Mouse (Mus musculus): ENCODE results near the gene Lbp. TPM values are rescaled to one million over a fixed set of nuclear protein-coding genes. Genes with fewer than 3 reads are reported as not detected.
A peak's percentile ranks its signal among the peaks of the same experiment; 100 is the strongest.

Lbp gene
- total RNA-seq, 2 experiments from 2014 or later, result 23.0 to 36.4 TPM

DNA sequence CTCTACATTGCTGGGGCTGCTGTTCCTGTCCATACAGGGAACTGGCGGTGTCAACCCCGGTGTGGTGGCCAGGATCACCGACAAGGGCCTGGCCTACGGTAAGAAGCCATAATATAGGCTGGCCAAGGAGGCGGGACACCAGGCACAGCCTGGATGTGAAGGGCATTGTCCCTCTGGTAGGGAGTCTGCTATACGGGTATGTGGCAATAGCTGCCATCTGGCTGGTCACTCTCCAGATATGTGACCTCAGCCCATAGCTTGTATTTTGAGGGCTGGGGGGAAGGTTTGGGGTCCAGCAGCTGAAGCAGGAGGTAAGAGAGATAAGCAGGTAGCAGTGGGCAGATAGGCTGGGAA is 380 bp downstream of the Lbp start:
- DNase-seq (ENCODE audit: low spot score in 2 of 2), result no peak

DNA sequence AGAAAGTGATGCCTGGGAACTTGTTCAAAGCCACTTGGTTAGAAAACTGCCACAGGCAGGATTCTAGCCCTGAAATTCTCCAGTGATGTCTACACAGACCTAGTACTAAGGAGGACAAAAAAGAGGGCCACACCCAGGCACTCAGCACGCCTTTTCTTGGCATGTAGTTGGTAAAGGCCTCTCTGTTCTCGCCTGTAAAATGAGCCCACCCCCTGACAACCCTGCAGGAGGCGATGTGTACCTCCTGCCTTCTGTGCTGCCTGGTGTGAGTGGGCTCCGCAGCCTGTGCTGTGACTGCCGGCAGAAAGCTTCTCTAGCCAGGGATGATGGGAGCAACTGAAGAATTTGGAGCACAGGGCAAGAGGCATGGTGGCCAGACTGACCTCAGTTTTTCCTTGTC is 2.0 kb downstream of the Lbp start:
- no peak for DNase-seq (ENCODE audit: low spot score in 2 of 2)

DNA sequence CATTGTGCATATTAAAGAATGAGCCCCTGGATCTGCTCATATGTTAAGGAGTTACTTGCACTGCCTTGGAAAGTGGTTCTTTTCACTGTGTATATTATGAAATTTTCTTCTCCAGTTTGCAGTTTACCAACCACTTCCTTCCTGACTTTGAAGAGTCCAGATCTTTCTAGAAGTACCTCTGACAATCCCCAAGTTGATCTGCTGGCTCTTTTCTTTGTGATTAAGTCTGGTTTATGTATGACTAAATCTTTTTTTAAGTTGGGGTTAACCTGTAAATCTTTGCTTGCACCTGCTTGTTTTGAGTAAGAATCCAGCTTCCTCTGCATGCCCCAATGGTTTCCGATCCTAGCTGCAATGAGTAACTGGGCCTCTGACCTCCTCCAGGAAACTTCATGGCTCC is 6.8 kb downstream of the Lbp start:
- no peak for DNase-seq (ENCODE audit: low spot score in 2 of 2)

DNA sequence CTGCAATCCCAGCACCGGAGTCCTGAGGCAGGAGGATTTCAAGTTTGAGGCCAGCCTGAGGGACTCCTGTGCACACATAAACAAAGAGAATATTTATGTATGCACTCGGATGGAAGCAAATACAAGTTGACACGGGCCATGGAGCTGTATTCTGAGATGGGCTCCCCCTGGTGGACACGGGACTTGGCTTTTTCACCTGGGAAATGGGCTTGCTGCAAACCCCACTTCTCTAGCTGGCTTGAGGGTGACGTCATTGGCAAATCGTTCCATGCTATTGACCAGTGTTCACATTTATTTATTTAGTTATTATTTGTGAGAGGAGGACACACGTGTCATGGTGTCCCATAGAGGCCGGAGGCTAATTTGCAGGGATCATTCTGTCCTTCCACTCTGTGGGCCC is 10.1 kb downstream of the Lbp start:
- no peak for DNase-seq (ENCODE audit: low spot score in 2 of 2)

DNA sequence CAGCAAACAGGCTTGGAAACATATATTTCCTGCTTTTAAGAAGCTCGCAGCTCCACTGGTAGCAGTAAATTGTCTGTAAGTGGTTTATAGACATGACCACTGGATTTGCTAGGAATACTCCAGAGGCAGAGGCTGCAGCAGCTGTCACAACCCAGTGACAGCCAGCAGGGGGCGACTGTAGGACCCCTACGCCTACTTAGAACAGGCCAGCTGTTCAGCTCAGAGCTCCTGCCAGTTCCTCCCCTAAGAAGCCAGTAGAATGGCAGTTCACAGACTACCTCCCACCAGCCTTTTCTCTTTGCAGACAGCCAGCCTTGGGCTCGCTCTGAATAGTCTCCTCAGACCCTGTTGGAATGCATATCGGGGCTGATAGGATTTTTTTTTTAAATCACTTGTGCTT is 10.7 kb downstream of the Lbp start:
- peak in 1 of 2 experiments; percentile 11 for DNase-seq (ENCODE audit: low spot score in 2 of 2)

DNA sequence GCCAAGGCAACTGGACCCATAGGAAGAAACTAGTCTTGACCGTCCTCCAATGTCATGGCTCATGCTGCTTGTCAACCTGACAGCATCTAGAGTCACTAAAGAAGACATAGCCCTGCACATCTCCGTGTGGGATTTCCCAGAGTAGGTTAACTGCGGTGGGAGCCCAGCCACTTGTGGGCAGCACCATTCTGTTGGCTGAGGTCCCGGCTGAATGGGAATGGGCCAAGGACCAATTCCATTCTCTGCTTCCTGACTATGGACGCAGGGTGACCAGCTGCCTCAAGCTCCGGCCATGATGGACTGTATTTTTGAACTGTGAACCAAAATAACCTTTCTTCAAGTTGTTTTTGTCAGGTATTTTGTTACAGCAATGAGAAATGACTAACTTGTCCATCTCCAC is 15.3 kb downstream of the Lbp start:
- DNase-seq (ENCODE audit: low spot score in 2 of 2), result no peak

DNA sequence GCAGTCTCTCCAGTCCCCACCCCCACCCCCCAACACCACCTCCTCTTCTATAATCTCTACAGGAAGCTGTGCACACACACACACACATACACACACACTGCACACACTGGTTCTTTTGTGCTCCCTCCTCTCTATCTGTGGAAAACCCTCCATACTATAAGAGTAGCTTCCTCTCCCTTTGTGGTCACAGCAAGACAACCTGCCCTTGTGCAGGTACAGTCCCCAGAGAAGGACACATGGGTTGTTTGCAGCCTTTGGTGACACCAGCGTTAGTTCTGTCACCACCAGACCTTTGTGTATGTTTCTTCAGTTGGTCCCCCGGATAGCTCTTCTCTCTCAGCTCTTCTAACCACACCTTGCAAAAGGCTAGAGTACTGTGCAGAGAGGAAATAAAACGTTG is 16.6 kb downstream of the Lbp start:
- DNase-seq (ENCODE audit: low spot score in 2 of 2), result no peak

DNA sequence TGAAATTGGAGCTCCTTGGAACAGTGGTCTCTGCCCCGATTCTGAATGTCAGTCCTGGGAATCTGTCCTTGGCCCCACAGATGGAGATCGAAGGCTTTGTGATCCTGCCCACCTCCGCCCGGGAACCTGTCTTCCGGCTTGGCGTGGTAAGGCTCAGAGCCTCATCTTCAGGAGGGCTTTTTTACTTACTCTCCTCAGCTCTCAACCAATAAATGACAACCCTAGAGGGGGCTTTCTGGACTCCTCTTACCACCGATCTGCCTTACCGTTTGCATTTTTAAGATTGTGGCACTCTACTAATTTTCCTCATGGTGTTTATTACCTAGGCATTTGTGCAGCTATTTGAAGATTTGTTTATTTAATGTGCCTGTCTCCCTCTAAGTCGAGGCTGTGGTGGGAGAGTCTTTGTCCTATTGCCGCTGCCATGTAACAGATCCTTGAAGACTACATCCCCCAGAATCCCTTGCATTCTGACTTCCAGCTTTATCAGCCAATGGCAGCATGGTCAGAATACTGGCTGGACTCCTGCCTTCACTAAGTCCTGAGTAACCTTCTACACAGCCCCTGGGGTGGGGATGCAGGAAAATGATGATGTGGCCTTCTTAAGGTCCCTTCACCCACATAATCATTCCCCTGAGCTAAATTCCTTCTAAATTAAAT is 18.4 kb downstream of the Lbp start:
- no peak for DNase-seq (ENCODE audit: low spot score in 2 of 2)

DNA sequence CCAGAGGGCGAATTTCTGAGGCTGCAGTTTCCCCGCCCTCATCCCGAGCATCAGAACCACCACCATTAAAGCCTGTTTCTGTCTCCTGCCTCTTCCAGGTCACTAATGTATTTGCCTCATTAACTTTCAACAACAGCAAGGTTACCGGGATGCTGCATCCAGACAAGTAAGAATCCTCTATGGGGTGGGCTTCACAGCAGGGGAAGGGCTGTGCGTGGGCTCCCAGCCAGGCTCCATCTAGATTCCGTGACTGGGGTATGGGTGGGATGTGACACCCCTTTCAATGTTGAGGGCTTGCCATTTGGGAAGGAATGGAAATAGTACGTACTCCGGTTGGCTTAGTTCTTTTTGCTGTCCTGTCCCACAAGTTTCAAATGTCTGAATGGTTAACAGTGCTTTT is 19.3 kb downstream of the Lbp start:
- no peak for DNase-seq (ENCODE audit: low spot score in 2 of 2)

DNA sequence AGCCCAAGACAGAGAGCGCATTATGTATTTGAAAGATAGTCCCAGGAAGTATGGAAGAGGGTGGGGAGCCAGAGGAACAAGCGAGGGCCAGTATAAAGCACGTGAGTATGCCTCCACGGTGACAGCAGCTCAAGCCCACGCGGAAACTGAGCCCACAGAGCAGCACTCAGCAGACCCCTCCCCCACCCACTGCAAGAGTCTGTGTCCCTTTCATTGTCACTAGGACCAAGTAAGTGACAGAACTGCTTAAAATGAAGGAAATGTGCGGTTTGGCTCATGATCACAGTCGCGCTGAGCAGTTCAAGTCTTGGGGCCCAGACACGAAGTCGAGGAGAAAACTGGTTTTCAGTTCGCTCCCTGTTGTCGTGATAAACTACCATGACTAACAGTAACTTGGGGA is 28.1 kb downstream of the Lbp start:
- DNase-seq (ENCODE audit: low spot score in 2 of 2), result no peak

DNA sequence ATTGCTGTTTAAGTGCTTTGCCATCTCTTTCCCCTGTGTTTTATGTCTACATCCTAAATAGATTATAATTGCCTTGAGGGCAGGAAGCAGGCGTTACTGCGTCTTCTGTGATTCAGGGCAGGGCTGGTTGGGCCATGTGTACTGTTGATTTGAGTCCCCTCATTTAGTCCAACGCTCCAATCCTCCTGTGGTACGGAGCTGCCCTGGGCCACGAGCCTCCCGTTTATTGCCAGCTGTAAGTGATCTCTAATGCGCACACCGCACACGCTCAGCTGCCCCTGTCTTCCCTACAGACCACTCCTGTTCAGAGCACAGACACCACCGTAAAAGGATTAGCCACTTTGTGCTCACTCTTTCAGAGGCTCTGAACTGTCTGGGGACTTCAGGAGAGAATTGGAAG is 31.4 kb downstream of the Lbp start:
- no peak for DNase-seq (ENCODE audit: low spot score in 2 of 2)

DNA sequence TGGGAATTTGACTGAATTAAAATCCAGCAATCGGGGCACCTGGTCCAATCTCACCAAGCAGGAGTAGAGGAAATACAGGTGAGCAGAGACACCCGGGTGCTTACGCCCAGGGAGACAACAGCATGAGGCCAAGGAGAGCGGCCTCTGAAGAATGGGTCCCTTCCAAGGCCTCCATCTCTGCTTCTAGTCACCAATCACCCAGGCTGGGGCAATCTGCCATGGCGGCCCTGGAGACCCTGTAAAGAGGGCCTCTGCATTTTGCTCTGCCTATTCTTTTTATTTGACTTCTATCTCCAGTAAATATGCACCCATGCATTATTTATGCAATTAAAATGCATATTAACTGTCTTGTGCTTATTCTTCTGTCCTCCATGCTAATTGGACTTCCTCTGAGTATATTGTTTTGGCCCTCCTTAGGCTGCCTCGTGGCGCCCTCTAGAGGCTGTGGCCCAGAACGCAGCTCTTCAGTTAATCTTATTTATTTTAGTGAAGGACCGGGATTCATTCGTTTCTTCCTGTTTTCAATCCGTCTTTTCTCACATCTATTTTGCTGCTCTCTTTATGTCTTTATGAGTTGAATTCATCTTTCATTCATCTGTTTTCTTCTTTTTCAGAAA is 33.8 kb downstream of the Lbp start:
- no peak for DNase-seq (ENCODE audit: low spot score in 2 of 2)

DNA sequence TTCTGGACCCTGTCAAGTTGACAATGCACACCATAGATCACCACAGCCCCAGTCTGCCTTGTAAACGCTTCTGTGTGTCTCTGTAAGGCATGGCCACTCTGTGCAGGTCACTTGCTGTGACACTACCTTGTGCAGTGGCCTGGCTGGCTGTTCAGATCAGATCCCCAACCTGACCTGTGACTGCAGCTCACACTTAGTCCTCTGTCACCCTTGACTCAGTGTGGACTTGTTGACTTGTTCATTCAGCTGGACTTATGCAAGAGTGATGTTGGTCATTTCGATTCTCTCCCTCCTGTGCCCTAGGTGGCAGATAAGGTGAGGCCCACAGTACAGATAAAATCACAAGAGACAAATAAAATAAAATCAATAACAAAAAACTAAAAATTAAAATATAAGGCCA is 35.0 kb downstream of the Lbp start:
- DNase-seq (ENCODE audit: low spot score in 2 of 2), result no peak

DNA sequence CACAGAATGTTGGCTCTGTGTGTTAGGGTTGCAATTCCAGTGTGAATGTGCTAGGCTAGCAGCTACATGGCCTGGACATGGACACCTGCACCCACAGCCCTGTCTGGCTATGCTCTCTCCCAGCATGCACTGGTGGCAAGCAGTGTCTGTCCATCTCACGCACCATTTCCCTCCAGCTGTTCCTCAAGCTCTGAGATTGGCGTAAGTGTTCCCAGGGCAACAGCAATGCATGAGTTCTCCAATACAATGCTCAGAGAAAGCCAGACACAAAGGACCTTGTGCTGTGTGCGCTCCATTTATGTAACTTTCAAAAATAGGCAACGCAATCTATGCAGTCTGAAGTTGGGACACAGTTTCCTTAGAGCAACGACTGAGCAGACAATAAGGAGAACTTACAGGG is 37.2 kb downstream of the Lbp start:
- no peak for DNase-seq (ENCODE audit: low spot score in 2 of 2)

DNA sequence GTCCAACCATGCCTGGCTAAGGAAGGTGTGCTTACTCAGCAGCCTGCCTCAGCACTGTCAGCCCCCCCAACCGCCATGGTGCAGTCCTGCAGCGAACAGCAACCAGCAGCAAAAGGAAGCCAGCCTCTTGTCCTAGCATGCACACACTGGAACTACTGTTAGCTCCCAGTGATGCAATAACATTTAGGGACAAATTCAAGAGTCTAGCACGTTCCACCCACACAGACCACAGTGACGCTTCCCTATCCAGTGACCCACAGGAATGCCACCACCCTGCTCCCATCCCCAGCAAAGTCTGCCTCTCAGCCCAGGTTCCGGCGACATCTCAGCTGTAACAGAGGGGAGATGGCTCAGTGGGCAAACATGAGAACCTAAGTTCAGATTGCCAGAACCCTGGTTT is 40.2 kb downstream of the Lbp start:
- no peak for DNase-seq (ENCODE audit: low spot score in 2 of 2)

DNA sequence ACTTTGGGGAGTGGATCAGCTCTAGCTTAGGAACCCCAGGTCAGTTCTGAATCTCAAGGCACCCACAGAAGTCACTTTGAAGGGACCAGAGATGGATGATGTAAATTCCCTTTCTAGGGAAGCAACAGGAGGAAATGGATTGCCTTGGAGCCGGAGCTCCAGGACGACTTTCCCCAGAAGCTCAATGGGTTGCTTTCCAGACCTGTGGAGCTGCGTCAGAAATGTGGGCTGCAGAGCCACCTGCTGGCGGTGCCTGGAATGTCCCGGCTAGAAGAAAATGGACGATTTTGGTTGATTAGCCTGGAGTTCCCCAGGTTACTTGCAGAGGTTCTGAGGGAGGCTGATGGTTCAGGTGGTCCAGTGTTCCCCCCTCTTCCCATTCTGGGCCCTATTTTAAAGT is 41.6 kb downstream of the Lbp start:
- peak; percentile 23 to 29 for DNase-seq (ENCODE audit: low spot score in 2 of 2)

DNA sequence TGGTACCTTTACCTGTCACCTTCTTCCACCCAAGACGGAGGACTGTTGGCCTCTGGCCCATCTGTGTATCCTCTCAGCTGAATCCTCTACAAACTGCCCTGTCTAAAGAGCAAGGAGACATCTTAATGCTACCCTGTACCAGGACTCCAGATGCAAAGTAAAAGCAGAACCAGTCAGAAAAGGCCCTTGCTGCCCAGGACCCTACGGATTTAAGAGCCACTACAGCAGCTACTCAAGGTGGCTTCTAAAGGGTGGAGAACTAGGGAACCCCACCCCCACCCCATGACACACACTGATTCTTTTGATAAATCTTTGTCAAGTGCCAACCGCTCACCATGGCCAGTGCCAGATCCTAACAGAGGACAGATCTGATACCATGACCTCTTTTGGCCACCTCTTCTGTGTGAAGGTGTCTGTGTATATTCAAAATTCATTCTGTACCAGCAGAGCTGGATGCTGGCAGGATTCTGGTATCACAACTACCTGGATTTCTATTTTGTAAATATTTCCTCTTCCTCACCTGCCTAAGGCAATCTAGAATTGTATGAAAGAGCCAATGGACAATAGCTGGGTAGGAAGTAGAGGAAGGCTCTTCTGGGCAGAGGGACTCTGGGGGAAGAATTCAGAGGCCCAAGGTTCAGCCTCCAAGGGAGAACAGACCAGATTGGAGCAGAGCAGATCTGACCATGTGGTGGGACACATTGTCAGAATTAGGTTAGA is 46.7 kb downstream of the Lbp start:
- DNase-seq (ENCODE audit: low spot score in 2 of 2), result no peak

DNA sequence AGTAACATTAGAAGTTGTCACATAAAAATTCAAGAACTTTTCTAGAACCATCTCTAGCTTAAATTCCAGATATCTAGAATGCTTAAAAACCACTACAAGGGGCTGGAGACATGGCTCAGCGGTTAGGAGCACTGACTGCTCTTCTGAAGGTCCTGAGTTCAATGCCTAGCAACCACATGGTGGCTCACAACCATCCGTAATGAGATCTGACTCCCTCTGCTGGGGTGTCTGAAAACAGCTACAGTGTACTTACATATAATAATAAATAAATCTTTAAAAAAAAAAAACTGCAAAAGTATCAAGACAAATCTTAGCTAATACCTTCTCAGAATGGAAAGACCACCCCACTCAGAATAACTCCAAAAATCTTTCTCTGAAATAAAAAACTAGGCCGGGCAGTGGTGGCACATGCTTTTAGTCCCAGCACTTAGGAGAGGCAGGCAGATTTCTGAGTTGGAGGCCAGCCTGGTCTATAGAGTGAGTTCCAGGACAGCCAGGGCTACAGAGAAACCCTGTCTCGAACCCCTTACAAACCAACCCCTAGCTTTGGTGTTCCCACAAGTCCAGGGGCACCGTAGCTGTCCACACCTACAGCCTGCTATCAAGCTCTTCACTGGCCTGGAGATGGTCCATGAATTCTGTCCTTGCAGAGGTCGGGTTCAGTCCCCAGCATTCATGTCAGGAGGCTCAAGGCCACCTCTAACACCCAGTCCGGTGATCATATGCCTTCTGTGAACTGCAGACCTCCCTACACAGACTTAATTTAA is 48.2 kb downstream of the Lbp start:
- DNase-seq (ENCODE audit: low spot score in 2 of 2), result no peak

DNA sequence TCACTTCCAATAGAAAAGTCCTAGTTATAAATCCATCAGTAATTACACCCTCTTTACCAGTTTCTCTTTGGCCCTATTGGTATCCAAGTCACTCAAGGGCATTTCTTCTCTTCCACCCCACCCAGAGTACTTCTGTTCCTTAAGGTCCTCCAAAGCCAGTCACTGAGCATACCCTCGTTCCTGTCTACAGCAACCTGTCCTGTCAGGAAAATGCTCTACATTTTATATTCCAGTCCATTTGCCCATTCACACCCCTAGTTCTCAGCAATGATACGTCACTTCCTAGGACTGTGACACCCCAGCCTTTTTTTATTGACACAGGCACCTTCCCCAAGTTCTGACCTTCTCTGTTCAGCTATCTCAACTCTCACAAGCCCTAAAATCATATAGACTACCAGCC is 48.9 kb downstream of the Lbp start:
- DNase-seq (ENCODE audit: low spot score in 2 of 2), result no peak

DNA sequence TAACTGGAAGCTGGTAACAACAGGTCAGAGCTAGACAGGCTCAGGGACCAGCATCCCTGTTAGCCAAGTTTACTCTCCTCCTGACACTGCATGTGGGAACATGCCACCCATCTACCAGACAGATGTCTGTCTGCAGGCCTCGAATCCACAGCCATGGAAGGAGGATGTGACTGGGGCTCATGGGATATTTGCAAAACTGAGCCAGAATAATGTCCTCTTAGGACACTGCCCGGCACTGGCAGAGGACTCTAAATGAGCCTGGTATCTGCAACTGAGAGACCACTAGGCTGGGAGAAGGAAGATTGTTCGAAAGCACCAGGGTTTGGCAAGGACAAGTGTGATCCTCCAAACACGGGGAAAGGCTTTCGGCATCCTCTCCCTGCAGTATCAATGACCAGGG is 49.8 kb downstream of the Lbp start:
- DNase-seq (ENCODE audit: low spot score in 2 of 2), result no peak

DNA sequence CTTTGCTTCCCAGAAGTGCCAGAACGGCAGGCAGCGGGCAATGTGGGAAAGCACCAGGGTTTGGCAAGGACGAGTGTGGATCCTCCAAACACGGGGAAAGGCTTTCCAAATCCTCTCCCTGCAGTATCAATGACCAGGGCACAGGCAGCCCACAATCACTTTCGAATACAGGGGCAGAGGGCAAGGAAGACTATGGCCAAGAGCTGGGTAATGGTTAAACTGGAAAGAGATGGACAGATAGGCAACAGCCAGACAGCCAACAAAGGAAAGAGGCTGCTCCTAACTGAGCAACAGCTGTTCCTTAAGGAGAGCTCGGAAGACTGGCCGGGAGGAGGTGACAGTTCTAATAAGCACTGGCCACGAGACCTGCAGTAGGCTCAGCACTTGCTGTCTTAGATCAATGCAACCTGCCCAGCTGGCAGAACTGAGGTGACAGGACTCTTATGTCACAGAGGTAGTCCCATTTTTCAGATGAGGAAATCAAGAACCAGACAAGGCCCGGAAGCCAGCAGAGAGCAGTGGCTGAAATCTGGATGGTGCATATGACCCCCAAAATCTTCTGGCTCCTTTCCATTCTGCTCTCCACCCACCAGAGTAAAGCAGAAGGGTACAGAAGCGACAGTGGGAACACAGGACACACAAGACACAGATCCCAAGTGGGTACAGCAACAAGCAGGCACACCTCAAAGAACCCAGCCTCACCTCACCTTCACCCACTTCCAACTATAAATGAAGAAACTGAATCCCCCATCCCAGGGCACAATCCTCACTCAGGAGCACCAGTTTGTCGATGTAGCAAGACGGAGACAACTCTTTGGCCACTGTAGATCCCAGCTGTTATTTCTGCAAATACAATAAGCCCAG is 53.7 kb downstream of the Lbp start:
- DNase-seq (ENCODE audit: low spot score in 2 of 2), result no peak

Data from adrenal gland, postnatal 4 days (tissue).